Mouse (Mus musculus) embryonic facial prominence, embryonic 12.5 days (tissue): ENCODE results near the gene Abtb2. TPM values are rescaled to one million over a fixed set of nuclear protein-coding genes. Genes with fewer than 3 reads are reported as not detected.
A peak's percentile ranks its signal among the peaks of the same experiment; 100 is the strongest.

ENCODE experiments used
- ATAC-seq: fragments of 200-750 bp; cut with Nextera tagmentation; 2 replicates; pipeline ENCODE4 v1.8.0; 2017; ENCODE audit not compliant: insufficient number of reproducible peaks, insufficient read depth, low FRiP score, low TSS enrichment
- H3K27ac ChIP-seq: fragments of 300-500 bp; sonication (generic); 2 replicates; pipeline ENCODE4 v1.5.1; 2016; ENCODE audit warnings: mild to moderate bottlenecking
- H3K27me3 ChIP-seq: fragments of 300-500 bp; sonication (generic); 2 replicates; pipeline ENCODE4 v1.6.1; 2016; ENCODE audit warnings: mild to moderate bottlenecking, moderate library complexity
- H3K36me3 ChIP-seq: fragments of 300-500 bp; sonication (generic); 2 replicates; pipeline ENCODE4 v1.6.1; 2016; ENCODE audit warnings: mild to moderate bottlenecking
- H3K4me1 ChIP-seq: fragments of 300-500 bp; sonication (generic); 2 replicates; pipeline ENCODE4 v1.6.1; 2016
- H3K4me2 ChIP-seq: fragments of 300-500 bp; sonication (generic); replicated peaks from 2 replicates; pipeline ENCODE4 v1.6.1; 2016; ENCODE audit warnings: mild to moderate bottlenecking, moderate library complexity
- H3K4me3 ChIP-seq: fragments of 300-500 bp; sonication (generic); 2 replicates; pipeline ENCODE4 v1.5.1; 2016; ENCODE audit warnings: mild to moderate bottlenecking
- H3K9ac ChIP-seq: fragments of 300-500 bp; sonication (generic); 2 replicates; pipeline ENCODE4 v1.6.1; 2016; ENCODE audit warnings: mild to moderate bottlenecking, moderate library complexity
- H3K9me3 ChIP-seq: fragments of 300-500 bp; sonication (generic); 2 replicates; pipeline ENCODE4 v1.6.1; 2016; ENCODE audit warnings: mild to moderate bottlenecking, moderate library complexity
- WGBS: fragments of 180-500 bp; shearing (Covaris S2); methylation state at CpG from one replicate; pipeline ENCODE4 v1.1.7; 2016; 5-methylcytosine and 5-hydroxymethylcytosine counted together
- polyA plus RNA-seq: library from polyadenylated mRNA; unstranded; fragments of >200 nt; fragmentation: Nextera tagmentation; extraction: Ambion mirVana; gene quantifications from 2 replicates; pipeline ENCODE4 v1.2.1, GENCODE M21; 2016

Gene Abtb2
- polyA plus RNA-seq, 1 experiment from 2014 or later: 21.2 TPM

DNA sequence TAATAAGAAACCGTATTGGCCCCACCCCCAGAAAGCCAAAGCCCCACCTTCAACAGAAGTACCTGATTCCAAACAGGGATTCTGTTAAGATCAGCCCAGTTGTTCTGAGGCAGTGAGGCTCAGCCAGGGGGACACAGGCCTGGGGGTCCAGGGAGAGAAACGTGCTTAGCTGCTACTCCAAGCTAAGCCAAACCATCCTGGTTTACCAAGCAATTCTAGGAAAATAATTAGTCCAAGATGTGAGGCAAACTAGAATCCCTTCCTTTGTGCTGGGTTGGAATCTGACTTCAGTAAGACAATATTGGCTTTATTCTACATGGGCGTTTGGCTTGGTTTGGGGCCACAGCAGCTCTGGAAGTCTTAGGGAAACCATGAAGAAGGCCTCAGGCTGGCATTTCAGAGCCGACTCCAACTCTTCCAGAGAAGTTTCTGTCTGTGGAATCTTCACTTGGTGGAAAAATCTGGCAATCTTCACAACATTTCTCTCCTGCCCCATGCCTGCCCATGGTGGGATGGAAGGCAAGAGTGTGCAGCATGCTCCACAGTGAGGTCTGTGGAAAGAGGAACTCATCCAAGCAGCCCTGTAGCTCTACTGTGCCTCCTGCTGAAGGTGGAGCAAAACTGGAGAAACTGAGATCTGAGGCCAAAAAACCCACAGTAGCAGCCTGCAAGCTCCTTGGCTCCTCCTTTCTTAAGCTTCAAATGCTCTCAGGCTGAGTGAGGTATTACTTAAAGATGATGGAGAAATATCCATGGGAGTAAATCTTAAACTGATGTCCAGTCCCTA is 128.9 kb downstream of the Abtb2 start:
- Histone ChIP-seq H3K27me3 (no peaks in the 10 kb centered on the region), H3K9me3 (no peaks in the 10 kb centered on the region), H3K9ac (no peak overlapping the region), H3K4me1 (peaks cover 27% of the 10 kb centered on the region), H3K36me3 (no peaks in the 10 kb centered on the region), H3K27ac (peak overlapping the region; percentile 79; the same call in 1 of the 2 replicates), H3K4me2 (no peak overlapping the region), H3K4me3 (no peak overlapping the region)
- ATAC-seq: 0 out of 2 replicates have a peak, but pooled peaks have one; percentile 43
- WGBS: 28% methylated on average over 4 of the region's 4 CpGs

DNA sequence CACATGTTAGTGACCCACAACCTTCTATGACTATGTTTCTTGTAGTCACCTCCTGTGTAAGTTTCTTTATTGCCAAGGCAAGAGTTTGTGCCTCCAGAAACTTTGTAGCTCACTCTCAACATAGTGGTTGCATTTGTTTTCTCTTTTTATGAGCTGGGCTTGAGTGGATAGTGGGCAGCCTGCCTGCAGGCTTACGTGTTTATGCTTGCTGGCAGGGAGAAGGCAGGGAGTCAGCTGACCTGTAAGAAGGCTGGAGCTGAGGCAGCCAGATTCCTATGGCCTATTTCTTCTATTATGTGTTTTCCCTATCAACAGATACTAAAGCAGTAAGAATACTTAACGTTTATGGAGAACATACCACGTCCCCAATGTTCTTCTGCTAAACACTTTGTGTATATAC is 130.1 kb downstream of the Abtb2 start:
- 74% methylated on average over 3 of the region's 3 CpGs for WGBS
- Histone ChIP-seq H3K27ac (no peak overlapping the region), H3K9ac (no peak overlapping the region), H3K4me1 (peaks cover 20% of the 10 kb centered on the region; the same call in 1 of the 2 replicates), H3K4me3 (no peak overlapping the region), H3K27me3 (no peaks in the 10 kb centered on the region), H3K9me3 (no peaks in the 10 kb centered on the region), H3K4me2 (no peak overlapping the region), H3K36me3 (no peaks in the 10 kb centered on the region)
- no peak for ATAC-seq

DNA sequence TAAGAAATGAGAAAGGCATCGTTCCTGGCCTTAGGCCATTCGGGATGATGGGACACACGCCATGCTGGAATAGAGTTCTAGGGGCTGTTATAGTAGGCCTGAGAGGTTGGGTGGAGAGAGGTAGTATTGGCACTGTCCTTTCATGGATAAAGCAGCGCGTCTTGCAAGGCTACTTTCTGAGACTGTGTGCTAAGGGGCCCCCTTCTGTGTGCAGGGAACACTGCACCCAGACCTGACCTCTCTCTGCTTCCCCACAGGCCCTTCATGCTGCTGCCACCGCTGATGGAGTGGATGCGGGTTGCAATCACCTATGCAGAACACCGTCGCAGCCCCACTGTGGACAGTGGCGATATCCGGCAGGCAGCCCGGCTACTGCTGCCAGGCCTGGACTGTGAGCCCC is 134.4 kb downstream of the Abtb2 start:
- Histone ChIP-seq H3K27me3 (no peaks in the 10 kb centered on the region), H3K36me3 (peaks cover 31% of the 10 kb centered on the region), H3K4me3 (no peak overlapping the region), H3K4me1 (peaks cover 6% of the 10 kb centered on the region; the same call in 1 of the 2 replicates), H3K4me2 (no peak overlapping the region), H3K27ac (no peak overlapping the region), H3K9ac (no peak overlapping the region), H3K9me3 (no peaks in the 10 kb centered on the region)
- 80% methylated on average over 12 of the region's 12 CpGs for WGBS
- no peak for ATAC-seq

DNA sequence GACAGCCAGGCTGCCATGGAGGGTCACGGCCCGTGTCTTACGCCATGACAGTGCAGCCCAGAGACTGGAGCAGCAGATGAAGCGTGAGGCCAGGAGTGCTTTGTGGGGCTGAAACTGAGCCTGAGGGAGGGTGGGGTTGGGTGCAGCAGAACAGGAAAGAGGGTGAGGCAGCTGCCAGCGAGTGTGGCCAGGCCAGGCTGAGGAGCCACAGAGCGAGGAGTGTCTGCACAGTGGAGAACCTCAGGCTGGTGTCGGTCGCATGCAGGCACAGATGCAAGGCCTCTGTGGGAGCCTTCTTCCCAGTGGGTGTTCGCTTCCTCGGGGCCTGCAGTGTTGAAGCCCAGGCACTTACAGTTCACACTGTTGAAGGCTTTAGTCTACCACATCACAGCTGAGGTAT is 137.2 kb downstream of the Abtb2 start:
- ATAC-seq: no peak
- peak overlapping the region; percentile 36; the same call in 1 of the 2 replicates for H3K27ac ChIP-seq
- no peak overlapping the region for H3K4me2 ChIP-seq
- H3K9me3 ChIP-seq: no peaks in the 10 kb centered on the region
- 79% methylated on average over 10 of the region's 10 CpGs for WGBS
- H3K4me1 ChIP-seq: peaks cover 11% of the 10 kb centered on the region
- H3K4me3 ChIP-seq: no peak overlapping the region
- peaks cover 42% of the 10 kb centered on the region for H3K36me3 ChIP-seq
- no peaks in the 10 kb centered on the region for H3K27me3 ChIP-seq
- H3K9ac ChIP-seq: no peak overlapping the region

DNA sequence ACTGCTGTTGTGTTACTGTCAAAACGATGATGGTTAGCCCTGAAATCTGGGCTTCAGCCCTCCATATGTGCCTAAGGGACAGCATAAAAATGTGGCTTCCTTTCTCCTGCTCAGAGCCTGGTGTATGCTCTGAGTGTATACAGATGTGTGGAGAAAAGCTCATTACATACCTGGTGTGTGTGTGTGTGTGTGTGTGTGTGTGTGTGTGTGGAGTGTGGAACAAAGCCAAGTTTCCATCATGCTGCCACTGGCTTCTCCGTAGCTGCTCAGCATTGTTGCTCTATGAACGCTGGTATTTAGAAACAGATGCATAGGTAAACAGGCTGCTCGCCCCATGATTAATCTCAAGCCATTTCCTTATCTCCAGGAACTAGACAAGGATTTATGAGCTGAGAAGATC is 137.8 kb downstream of the Abtb2 start:
- WGBS: 79% methylated on average over 4 of the region's 4 CpGs
- Histone ChIP-seq H3K36me3 (peaks cover 47% of the 10 kb centered on the region), H3K27me3 (no peaks in the 10 kb centered on the region), H3K4me2 (no peak overlapping the region), H3K27ac (peak overlapping the region; percentile 36; the same call in 1 of the 2 replicates), H3K4me1 (peaks cover 11% of the 10 kb centered on the region), H3K4me3 (no peak overlapping the region), H3K9ac (no peak overlapping the region), H3K9me3 (no peaks in the 10 kb centered on the region)
- ATAC-seq: peak; percentile 16; the same call in 1 of the 2 replicates

DNA sequence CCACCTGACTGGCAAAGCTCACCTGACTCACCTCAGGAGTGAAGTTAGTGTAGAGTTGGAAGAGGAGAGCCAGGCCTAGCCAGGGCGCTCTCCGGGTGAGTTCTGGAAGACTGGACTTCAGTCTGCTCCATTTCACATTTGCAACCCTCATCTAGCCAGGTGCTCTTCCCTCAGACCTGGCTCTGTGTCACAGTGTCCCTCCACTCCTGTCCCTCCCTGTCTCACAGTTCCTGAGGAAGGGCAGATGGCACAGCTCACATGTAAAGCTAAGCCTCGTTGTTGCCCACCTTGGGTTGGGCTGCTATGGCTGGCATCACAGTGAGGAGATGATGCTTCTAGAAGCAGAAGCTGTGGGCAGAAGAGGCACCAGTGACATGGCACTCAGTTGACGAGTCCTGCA is 139.7 kb downstream of the Abtb2 start:
- no peak for ATAC-seq
- Histone ChIP-seq H3K4me2 (no peak overlapping the region), H3K9ac (no peak overlapping the region), H3K36me3 (peaks cover 60% of the 10 kb centered on the region), H3K9me3 (no peaks in the 10 kb centered on the region), H3K27ac (no peak overlapping the region), H3K4me3 (no peak overlapping the region), H3K27me3 (no peaks in the 10 kb centered on the region), H3K4me1 (peaks cover 11% of the 10 kb centered on the region)
- WGBS: 81% methylated on average over 4 of the region's 4 CpGs

DNA sequence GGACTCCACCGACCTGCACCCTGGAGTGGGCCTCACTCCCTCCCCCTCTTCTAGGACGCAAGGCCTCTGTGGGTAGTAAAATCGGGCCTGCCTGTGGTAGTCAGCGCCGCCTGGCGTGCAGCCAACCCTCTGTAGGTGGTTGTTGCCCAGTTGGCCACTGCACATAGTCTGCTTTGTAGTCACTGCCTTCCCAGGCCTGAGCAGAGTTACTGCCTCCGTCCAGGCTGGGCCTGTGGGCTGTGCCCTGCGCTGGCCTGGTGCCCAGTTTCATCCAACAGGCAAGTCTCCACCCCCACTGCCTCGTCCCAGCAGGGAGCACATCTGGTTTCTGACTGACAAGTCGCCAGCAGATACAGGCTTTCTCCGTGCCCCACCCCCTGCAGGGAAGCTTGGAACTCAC is 140.1 kb downstream of the Abtb2 start:
- ATAC-seq: peak; percentile 65
- H3K27ac ChIP-seq: peak overlapping the region; percentile 55
- H3K4me3 ChIP-seq: no peak overlapping the region
- no peaks in the 10 kb centered on the region for H3K27me3 ChIP-seq
- 42% methylated on average over 11 of the region's 11 CpGs for WGBS
- no peak overlapping the region for H3K9ac ChIP-seq
- peaks cover 64% of the 10 kb centered on the region for H3K36me3 ChIP-seq
- H3K9me3 ChIP-seq: no peaks in the 10 kb centered on the region
- H3K4me2 ChIP-seq: no peak overlapping the region
- peaks cover 11% of the 10 kb centered on the region for H3K4me1 ChIP-seq

DNA sequence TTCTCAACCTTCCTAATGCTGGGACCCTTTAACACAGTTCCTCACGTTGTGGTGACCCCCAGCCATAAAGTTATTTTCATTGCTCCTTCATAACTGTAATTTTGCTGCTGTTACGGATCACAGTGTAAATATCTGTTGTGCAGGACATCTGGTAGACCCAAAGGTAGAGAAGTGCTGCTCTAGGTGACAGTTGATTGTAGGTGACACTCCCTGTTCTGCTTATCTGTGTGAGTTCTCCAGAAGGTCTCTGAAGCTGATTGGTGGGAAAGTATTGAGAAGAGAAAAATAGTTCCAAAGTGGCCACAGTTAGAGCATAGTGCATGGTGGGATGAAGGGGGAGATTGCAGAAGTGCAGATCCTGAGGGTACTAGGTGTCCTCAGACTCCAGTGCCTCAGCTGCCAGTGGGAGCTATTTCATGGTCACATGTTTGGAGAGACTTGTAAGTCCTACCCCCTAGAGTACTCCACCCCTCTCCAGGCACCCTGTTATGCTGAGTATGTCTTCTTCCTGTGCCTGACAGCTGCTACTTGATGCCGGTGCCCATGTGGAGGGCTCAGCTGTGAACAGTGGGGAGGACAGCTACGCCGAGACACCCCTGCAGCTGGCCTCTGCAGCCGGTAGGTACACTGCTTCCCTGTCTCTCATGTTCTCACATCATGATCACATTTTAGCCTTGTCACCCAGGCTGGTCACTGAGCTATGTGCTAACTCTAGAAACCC is 141.1 kb downstream of the Abtb2 start:
- Histone ChIP-seq H3K36me3 (peaks cover 67% of the 10 kb centered on the region), H3K4me1 (peaks cover 11% of the 10 kb centered on the region), H3K27me3 (no peaks in the 10 kb centered on the region), H3K4me2 (no peak overlapping the region), H3K9me3 (no peaks in the 10 kb centered on the region), H3K4me3 (no peak overlapping the region), H3K27ac (no peak overlapping the region), H3K9ac (no peak overlapping the region)
- ATAC-seq: no peak
- 80% methylated on average over 6 of the region's 6 CpGs for WGBS

DNA sequence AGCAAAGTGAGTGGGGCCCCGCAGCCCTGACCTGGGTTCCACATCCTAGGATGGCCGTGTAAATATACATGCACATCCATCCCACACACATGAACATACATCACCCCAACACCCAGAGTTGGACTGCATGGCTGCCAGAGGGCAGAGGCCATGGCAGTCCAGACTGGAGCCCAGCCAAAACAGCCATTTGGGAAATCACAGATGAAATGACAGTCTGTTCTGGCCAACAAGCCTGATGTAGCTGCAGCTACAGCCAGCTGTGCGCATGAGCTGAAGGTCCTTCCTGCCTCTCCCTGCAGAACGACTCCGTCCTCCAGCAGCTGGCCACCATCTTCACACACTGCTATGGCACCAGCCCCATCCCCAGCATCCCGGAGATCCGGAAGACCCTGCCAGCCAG is 144.7 kb downstream of the Abtb2 start:
- H3K36me3 ChIP-seq: peaks cover 57% of the 10 kb centered on the region
- WGBS: 84% methylated on average over 7 of the region's 7 CpGs

DNA sequence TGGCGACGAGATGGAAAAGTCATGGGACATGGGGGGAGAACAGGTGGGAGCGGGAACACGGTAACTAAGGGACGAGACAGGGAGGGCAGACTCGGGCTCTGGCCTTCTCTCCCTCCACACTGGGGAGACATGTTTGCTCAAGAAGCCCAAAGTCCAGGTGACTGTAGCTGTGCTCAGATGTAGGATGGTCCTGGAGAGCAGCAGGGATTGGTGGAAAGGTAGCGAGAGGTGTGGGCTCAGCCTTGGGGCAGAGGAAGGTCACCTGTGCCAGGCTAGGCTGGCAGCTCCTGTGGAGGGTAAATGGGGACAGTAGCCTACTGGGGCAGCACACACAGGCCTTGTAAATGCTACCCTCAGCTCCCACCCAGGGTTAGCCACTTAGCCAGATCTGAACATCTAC is 147.7 kb downstream of the Abtb2 start:
- 82% methylated on average over 7 of the region's 7 CpGs for WGBS
- H3K36me3 ChIP-seq: peaks cover 69% of the 10 kb centered on the region

More for the DNA sequence above, 144.7 kb downstream of the Abtb2 start:
- Histone ChIP-seq H3K27ac (no peak overlapping the region), H3K9me3 (no peaks in the 10 kb centered on the region), H3K9ac (no peak overlapping the region), H3K27me3 (no peaks in the 10 kb centered on the region), H3K4me3 (no peak overlapping the region), H3K4me2 (no peak overlapping the region), H3K4me1 (peaks cover 11% of the 10 kb centered on the region)
- ATAC-seq: no peak

DNA sequence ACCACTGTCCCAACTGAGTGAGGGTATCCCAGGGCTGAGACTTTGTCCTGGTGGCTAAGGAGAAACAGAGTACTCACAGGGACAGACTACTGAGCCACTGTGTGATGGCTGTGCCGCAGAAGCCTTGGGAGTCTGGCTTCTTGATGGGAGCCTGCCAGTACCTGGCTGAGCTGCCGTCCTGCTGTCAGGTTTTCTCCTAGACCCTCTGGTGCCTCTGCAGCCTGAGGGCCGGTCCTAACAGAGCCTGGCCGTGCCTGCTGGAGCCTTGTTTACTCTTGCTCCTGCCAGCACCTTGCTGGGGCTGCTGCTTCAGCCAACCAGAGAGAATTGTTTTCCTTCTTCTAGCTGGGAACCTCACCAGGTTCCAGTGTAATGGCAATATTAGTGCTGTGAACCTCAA is 148.3 kb downstream of the Abtb2 start:
- Histone ChIP-seq H3K9ac (no peak overlapping the region), H3K4me3 (no peak overlapping the region), H3K27ac (no peak overlapping the region), H3K36me3 (peaks cover 65% of the 10 kb centered on the region), H3K4me2 (no peak overlapping the region), H3K27me3 (no peaks in the 10 kb centered on the region), H3K4me1 (no peaks in the 10 kb centered on the region), H3K9me3 (no peaks in the 10 kb centered on the region)
- 61% methylated on average over 4 of the region's 4 CpGs for WGBS
- no peak for ATAC-seq

More for the DNA sequence above, 147.7 kb downstream of the Abtb2 start:
- H3K9me3 ChIP-seq: no peaks in the 10 kb centered on the region
- no peak for ATAC-seq
- no peak overlapping the region for H3K27ac ChIP-seq
- no peak overlapping the region for H3K4me3 ChIP-seq
- no peaks in the 10 kb centered on the region for H3K4me1 ChIP-seq
- H3K27me3 ChIP-seq: no peaks in the 10 kb centered on the region
- H3K4me2 ChIP-seq: no peak overlapping the region
- H3K9ac ChIP-seq: no peak overlapping the region
